Mouse (Mus musculus) CH12.LX (cell line): Measurements from ENCODE around the gene Ntm. TPM values are rescaled to one million over a fixed set of nuclear protein-coding genes. Genes with fewer than 3 reads are reported as not detected.

Source experiments
- DNase-seq: peaks from one replicate; pipeline ENCODE4 v3.0.0-alpha.2; 2013; ENCODE audit errors: extremely low read depth
- H3K27ac ChIP-seq: 2 replicates; pipeline ENCODE4 v1.5.1; 2012; ENCODE audit warnings: low read depth, mild to moderate bottlenecking, control low read depth, moderate library complexity; ENCODE audit not compliant: insufficient read depth
- H3K27me3 ChIP-seq: replicated peaks from 2 replicates; pipeline ENCODE3; 2012; ENCODE audit warnings: inconsistent platforms
- H3K36me3 ChIP-seq, 2 experiments: replicated peaks in 1 of 2; 2 replicates each; pipeline versions ENCODE3 to v1.6.1; 2012; ENCODE audit warnings: inconsistent platforms in 1 of 2, low read length in 1 of 2, mild to moderate bottlenecking in 1 of 2, mixed read lengths in 1 of 2, moderate library complexity in 1 of 2; ENCODE audit not compliant: control insufficient read depth in 1 of 2, insufficient read depth in 1 of 2
- H3K4me1 ChIP-seq, 2 experiments: 2 replicates each; pipeline ENCODE4 v1.6.1; 2012; ENCODE audit warnings: inconsistent platforms in 1 of 2, moderate library complexity in 1 of 2; ENCODE audit not compliant: insufficient read depth in 2 of 2, control insufficient read depth in 1 of 2
- H3K4me2 ChIP-seq: 2 replicates; pipeline ENCODE4 v1.6.1; 2012; ENCODE audit warnings: low read depth, mild to moderate bottlenecking, control low read depth; ENCODE audit not compliant: poor library complexity, insufficient read depth, severe bottlenecking
- H3K4me3 ChIP-seq, 3 experiments: fragments of 150-350 bp in 1 of 3; sonication (generic) in 1 of 3; replicated peaks in 1 of 3; 2 replicates each; pipeline versions ENCODE3 to v1.5.1; 2011 to 2012; ENCODE audit warnings: low read depth in 2 of 3, low read length in 2 of 3, mild to moderate bottlenecking in 2 of 3, moderate library complexity in 2 of 3, control low read depth in 1 of 3, improper control_type of control experiment in 1 of 3, inconsistent platforms in 1 of 3, mixed read lengths in 1 of 3; ENCODE audit not compliant: poor library complexity in 1 of 3
- H3K79me2 ChIP-seq: replicated peaks from 2 replicates; pipeline ENCODE4 v1.6.1; 2012; ENCODE audit warnings: mild to moderate bottlenecking, moderate library complexity; ENCODE audit not compliant: control insufficient read depth, poor library complexity, insufficient read depth, severe bottlenecking; ENCODE audit errors: extremely low read depth
- H3K9ac ChIP-seq: 2 replicates; pipeline ENCODE4 v1.6.1; 2012; ENCODE audit warnings: low read depth, mild to moderate bottlenecking, control low read depth, moderate library complexity; ENCODE audit not compliant: insufficient read depth
- H3K9me3 ChIP-seq: replicated peaks from 2 replicates; pipeline ENCODE3; 2012; ENCODE audit warnings: low read length, inconsistent platforms, mixed read lengths
- CHD1 ChIP-seq: IDR thresholded peaks from 2 replicates; pipeline ENCODE4 v1.6.1; 2012; ENCODE audit warnings: low read depth, low read length, improper control_type of control experiment, inconsistent platforms
- CHD2 ChIP-seq: IDR thresholded peaks from 2 replicates; pipeline ENCODE4 v1.6.1; 2011; ENCODE audit warnings: low read length, improper control_type of control experiment
- CTCF ChIP-seq, 2 experiments: IDR thresholded peaks in 1 of 2; conservative IDR thresholded peaks in 1 of 2; 2 replicates each; pipeline ENCODE4 v1.5.1; 2011 to 2012; ENCODE audit warnings: low read depth in 2 of 2, low read length in 2 of 2, improper control_type of control experiment in 1 of 2, inconsistent platforms in 1 of 2, mild to moderate bottlenecking in 1 of 2, moderate library complexity in 1 of 2
- ELF1 ChIP-seq: IDR thresholded peaks from 2 replicates; pipeline ENCODE4 v1.6.1; 2014; ENCODE audit warnings: low read depth, mild to moderate bottlenecking, inconsistent platforms, low read length, improper control_type of control experiment
- IRF4 ChIP-seq: IDR thresholded peaks from 2 replicates; pipeline ENCODE4 v1.6.1; 2014; ENCODE audit warnings: low read depth, mild to moderate bottlenecking, inconsistent platforms, low read length, improper control_type of control experiment
- MEF2A ChIP-seq: IDR thresholded peaks from 2 replicates; pipeline ENCODE4 v1.6.1; 2014; ENCODE audit warnings: low read depth, mild to moderate bottlenecking, inconsistent platforms, low read length, improper control_type of control experiment, borderline replicate concordance
- MXI1 ChIP-seq: IDR thresholded peaks from 2 replicates; pipeline ENCODE4 v1.6.1; 2011; ENCODE audit warnings: mild to moderate bottlenecking, low read depth, low read length, improper control_type of control experiment
- MYC ChIP-seq: IDR thresholded peaks from 2 replicates; pipeline ENCODE4 v1.6.1; 2011; ENCODE audit warnings: low read depth, mild to moderate bottlenecking, improper control_type of control experiment, low read length
- POLR2A ChIP-seq: IDR thresholded peaks from 2 replicates; pipeline ENCODE4 v1.6.1; 2011; ENCODE audit warnings: low read depth, mild to moderate bottlenecking, improper control_type of control experiment, low read length
- RAD21 ChIP-seq: IDR thresholded peaks from 2 replicates; pipeline ENCODE4 v1.6.1; 2011; ENCODE audit warnings: low read depth, mild to moderate bottlenecking, low read length, improper control_type of control experiment, moderate library complexity
- SMC3 ChIP-seq: IDR thresholded peaks from 2 replicates; pipeline ENCODE4 v1.6.1; 2011; ENCODE audit warnings: low read depth, low read length, improper control_type of control experiment
- TBP ChIP-seq: conservative IDR thresholded peaks from 2 replicates; pipeline ENCODE4 v1.6.1; 2011; ENCODE audit warnings: low read depth, low read length, improper control_type of control experiment
- TCF12 ChIP-seq: IDR thresholded peaks from 2 replicates; pipeline ENCODE4 v1.6.1; 2014; ENCODE audit warnings: low read depth, mild to moderate bottlenecking, inconsistent platforms, low read length, improper control_type of control experiment
- UBTF ChIP-seq: IDR thresholded peaks from 2 replicates; pipeline ENCODE4 v1.6.1; 2012; ENCODE audit warnings: low read depth, mild to moderate bottlenecking, inconsistent platforms, low read length, improper control_type of control experiment, moderate library complexity
- USF1 ChIP-seq: IDR thresholded peaks from 2 replicates; pipeline ENCODE4 v1.6.1; 2014; ENCODE audit warnings: low read depth, mild to moderate bottlenecking, inconsistent platforms, low read length, improper control_type of control experiment
- USF2 ChIP-seq: conservative IDR thresholded peaks from 2 replicates; pipeline ENCODE4 v1.6.1; 2011; ENCODE audit warnings: low read depth, low read length, improper control_type of control experiment
- ZC3H11A ChIP-seq: IDR thresholded peaks from 2 replicates; pipeline ENCODE4 v1.6.1; 2012; ENCODE audit warnings: low read depth, mild to moderate bottlenecking, inconsistent platforms, low read length, improper control_type of control experiment
- ZKSCAN1 ChIP-seq: IDR thresholded peaks from 2 replicates; pipeline ENCODE4 v1.6.1; 2012; ENCODE audit warnings: low read depth, inconsistent platforms, low read length, improper control_type of control experiment, borderline replicate concordance
- dilution Hi-C: fragments of 300-500 bp; cut with MboI; formaldehyde crosslinking; loops from 2 replicates; pipeline ENCODE4 v1.14.3; 2020; ENCODE audit warnings: low sequenced_read_pairs; ENCODE audit not compliant: extremely low pct_unique_long_range_greater_than_20kb, extremely low pct_ligation_motif_present
- in situ Hi-C: fragments of 300-500 bp; cut with MboI; formaldehyde crosslinking; loops from 3 replicates; pipeline ENCODE4 v1.14.3; 2019; ENCODE audit warnings: low sequenced_read_pairs, low pct_ligation_motif_present, low pct_unique_long_range_greater_than_20kb, mixed read lengths
- polyA plus RNA-seq: library from polyadenylated mRNA; unstranded; fragments of >175 nt; gene quantifications from 2 replicates; pipeline ENCODE4 v1.2.1, GENCODE M21; 2012; ENCODE audit warnings: low read depth; ENCODE audit not compliant: insufficient read length
- total RNA-seq, 2 experiments: library from RNA; depleted of rRNA; stranded (reverse); fragments of 300-350 nt in 1 of 2; fragments of >200 nt in 1 of 2; gene quantifications; 2 replicates each; pipeline ENCODE4 v1.2.3; 2012 to 2014

Gene Ntm
- total and polyA plus RNA-seq, 3 experiments, result not detected

DNA sequence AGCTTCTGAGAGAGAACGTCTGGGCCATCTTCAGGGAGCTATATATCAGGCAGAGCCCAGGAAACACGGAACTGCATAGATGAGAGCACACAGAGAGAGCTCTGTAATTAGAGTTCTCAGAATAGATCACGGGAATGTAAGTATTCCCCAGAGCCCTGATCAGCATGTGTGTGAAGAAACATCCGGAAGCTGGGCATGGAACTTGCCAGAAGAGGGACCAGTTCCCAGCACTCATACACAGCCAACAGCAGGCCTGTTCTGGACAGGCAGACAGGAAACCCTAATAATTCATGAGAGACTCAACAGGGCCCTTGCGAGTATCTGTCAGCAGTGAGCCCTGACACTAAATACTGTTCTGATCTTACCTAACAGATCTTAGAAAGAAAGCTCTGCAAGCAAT, 345.8 kb downstream of the Ntm start:
- H3K4me3 ChIP-seq, result no peak overlapping the region
- TF ChIP-seq USF1 (no peak), TCF12 (no peak), MYC (no peak), SMC3 (no peak), USF2 (no peak), IRF4 (no peak), ZKSCAN1 (no peak), UBTF (no peak), TBP (no peak), MXI1 (no peak), ZC3H11A (no peak), CHD2 (no peak), MEF2A (no peak), CHD1 (no peak)
- no peak overlapping the region for H3K4me2 ChIP-seq
- H3K79me2 ChIP-seq, result no peaks in the 10 kb centered on the region
- no peaks in the 10 kb centered on the region for H3K27me3 ChIP-seq
- no peaks in the 10 kb centered on the region for H3K36me3 ChIP-seq
- no peak overlapping the region for H3K27ac ChIP-seq
- H3K9ac ChIP-seq, result no peak overlapping the region
- no peaks in the 10 kb centered on the region for H3K4me1 ChIP-seq
- in situ Hi-C loops, result no loop called here
- peaks cover 40% of the 10 kb centered on the region for H3K9me3 ChIP-seq
- dilution Hi-C loops, result no loop called here
- DNase-seq, result no peak

DNA sequence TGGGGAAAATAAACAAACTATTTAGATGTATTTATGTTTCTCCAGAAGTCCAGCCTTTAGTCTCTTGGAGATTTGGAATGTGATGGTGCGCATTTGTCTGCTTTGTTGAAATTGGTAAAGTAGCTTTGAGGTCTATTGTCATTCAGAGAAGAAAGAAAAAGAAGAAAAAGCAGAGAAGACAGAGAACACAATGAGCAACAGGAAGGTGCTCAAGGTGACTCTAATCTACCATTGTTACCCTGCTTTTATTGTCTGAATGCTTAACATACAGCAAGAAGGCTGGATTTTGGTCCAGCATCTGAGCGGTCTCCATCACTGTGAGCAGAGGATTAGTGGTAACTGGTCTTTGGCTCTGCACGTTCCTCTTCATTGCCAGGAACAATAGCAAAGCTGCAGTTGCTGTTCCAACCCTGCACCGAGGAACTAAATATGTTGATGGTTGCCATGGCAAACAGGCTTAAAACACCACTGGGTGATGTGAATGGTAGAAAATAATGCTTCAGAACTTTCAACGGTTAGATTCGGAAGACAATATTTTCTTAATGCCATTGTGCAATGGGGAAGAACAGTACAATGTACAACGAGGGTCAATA, 350.8 kb downstream of the Ntm start:
- no peak overlapping the region for H3K9ac ChIP-seq
- in situ Hi-C loops (no loop called here), dilution Hi-C loops (no loop called here)
- DNase-seq, result no peak
- no peaks in the 10 kb centered on the region for H3K79me2 ChIP-seq
- H3K36me3 ChIP-seq, result no peaks in the 10 kb centered on the region
- TF ChIP-seq UBTF, result no peak
- no peak for TF ChIP-seq POLR2A
- TF ChIP-seq RAD21, result no peak
- no peak for TF ChIP-seq CTCF (conservative IDR thresholded peaks at IDR 0.05 in 1 of 2, IDR thresholded peaks at IDR 0.05 in 1 of 2; ENCODE audit: low read depth in 2 of 2, low read length in 2 of 2)
- TF ChIP-seq MEF2A, result no peak
- TF ChIP-seq ELF1, result no peak
- no peak for TF ChIP-seq CHD1
- TF ChIP-seq, all 38 proteins: peak for 0
- Histone ChIP-seq H3K4me2 (no peak overlapping the region), H3K4me1 (no peaks in the 10 kb centered on the region), H3K4me3 (no peak overlapping the region), H3K27ac (no peak overlapping the region), H3K27me3 (no peaks in the 10 kb centered on the region), H3K9me3 (peaks cover 70% of the 10 kb centered on the region)
